Mouse (Mus musculus) C3H10T1/2 (cell line): ENCODE results near the gene Hsd17b11. TPM values are rescaled to one million over a fixed set of nuclear protein-coding genes. Genes with fewer than 3 reads are reported as not detected.

Experiments used
- polyA plus RNA-seq, 2 experiments: library from polyadenylated mRNA; unstranded; fragments of >200 nt; fragmentation: generic; extraction: Trizol; gene quantifications; one replicate each; pipeline ENCODE4 v1.2.1; 2012; ENCODE audit warnings: missing spikeins in 2 of 2

Gene Hsd17b11
- 10 to 100 TPM in 1 of 2 experiments, 1 to 10 TPM in 1; 6.2 to 49.9 TPM for polyA plus RNA-seq

DNA sequence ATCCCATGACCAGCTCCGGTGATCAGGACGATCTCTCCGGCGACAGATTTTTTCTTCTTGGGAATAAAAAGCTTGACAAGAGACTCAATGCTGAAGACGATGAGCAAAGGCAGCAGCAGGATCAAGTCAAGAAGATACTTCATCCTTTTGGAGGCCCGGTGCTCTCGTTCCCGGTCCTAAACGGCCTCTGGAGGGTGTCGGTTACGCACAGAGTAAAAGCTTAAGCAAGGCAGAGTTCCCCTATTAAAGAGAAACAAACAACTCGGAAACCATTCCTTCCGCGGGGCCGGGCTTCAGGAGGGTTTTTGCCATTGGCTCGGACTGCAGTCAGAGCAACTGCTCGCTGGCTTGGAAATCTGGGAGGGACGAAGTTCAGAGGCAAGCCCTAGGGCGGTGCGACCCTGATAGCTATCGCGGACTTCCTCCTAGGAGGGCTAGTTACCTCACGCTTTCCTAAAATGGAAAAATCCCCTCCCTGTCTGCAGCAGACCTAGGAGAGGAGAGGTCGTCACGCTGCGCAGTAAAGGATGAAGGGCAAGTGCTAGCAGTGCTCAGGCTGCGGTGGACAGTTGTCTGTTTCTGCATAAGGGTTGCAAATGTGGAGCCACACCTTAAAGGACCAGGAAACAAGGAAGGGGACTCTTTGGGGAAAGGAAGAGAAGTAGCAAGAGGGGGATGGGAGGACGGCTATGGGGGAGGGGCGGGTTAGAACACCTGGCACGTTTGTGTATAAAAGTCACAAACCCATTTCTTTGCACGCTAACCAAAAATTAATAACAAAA lies at the start of gene Hsd17b11:
Gene Hsd17b11, minus strand, starts transcription at position 323 of the 782 bp plus-strand sequence.

DNA sequence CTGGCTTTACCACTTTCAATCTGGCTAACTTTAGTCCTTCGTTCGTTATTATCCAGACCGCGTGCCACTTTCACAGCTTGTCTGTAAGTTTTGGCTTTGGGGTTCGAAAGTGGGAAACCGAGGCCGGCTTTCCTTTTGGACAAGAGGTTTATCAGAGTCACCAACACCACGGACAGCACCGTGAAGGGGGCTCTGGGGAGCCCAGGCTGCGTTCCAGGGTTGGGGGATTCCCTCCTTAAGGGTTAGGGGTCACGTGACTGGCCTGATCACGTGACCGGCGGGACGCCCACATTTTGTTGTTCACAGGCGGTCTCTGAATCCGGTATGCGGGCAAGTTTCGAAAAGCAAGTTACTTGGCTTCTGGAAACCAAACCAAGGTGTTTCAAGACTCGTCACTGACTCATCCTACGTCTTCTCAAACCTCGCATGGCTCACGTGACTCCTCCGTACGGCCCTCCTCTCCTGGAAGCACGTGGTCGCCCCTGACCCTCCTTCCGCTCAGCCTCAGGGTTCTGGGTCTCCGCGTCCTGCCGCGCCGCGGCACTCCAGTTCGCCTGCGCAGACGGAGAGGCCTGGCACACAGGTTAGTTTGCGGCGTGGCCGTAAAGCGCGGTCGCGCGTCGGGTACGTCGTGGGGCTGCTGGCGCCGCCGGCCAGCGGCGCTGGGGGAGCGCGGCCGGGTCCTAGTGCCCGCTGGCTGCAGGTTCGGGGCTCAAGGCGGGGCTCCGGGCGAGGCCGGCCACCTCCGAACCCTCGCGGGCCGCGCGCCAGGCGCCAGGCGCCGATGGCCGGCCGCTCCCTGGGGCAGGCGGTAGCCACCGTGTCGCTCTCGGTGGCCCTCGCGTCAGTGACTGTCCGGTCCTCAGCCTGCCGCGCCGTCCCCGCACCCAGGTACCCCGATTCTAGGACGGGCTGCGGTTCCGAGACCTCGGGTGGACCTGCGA lies 24.8 kb upstream of the Hsd17b11 start, which contains the start of gene Nudt9:
Gene Nudt9, plus strand, starts transcription at position 51 of the 944 bp plus-strand sequence.

DNA sequence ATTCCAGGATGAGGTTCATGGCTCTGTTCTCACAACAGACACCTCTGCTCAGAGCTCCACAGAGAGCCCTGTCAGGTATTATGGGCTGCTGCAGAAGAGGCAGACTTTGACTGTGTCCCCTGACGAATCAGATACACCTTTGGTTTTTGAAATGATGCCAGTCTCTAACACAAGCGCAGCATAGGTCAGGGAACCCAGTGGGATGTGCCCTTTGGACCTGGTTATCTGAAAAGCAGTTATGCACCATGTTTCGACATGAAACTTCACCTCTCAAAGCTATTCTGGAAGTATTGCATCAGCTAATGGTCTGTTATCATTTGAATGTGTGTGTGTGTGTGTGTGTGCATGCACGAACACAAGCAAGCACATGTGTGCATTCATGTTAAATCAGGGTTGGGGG lies 44.4 kb downstream of the Hsd17b11 start, which contains the start of gene Hsd17b13:
Gene Hsd17b13, minus strand, starts transcription at position 114 of the 400 bp plus-strand sequence.

Other genes with a start within 250 kb of the Hsd17b11 start
- gene Klhl8, start 110.7 kb downstream of the Hsd17b11 start, polyA plus RNA-seq = 1 to 10 TPM in 1 of 2 experiments, under 1 TPM in 1; 0.48 to 3.1 TPM
- gene Hsd17b13, start 44.5 kb downstream of the Hsd17b11 start, polyA plus RNA-seq = not detected
- gene Nudt9, start 24.4 kb upstream of the Hsd17b11 start, polyA plus RNA-seq = 10 to 100 TPM; 63.9 to 79.7 TPM
- not detected for gene Gm17660, start 55.7 kb upstream of the Hsd17b11 start, polyA plus RNA-seq
- gene Sparcl1, start 91.8 kb upstream of the Hsd17b11 start, polyA plus RNA-seq = 1 to 10 TPM in 1 of 2 experiments, under 1 TPM in 1; 0.02 to 9.1 TPM
- gene Dspp, start 148.8 kb upstream of the Hsd17b11 start, polyA plus RNA-seq = not detected
- gene Dmp1, start 180.7 kb upstream of the Hsd17b11 start, polyA plus RNA-seq = 1 to 10 TPM in 1 of 2 experiments, under 1 TPM in 1; 0.04 to 1.8 TPM